8 mouse cellular contexts compared by ENCODE assay signal in the genomic region with DNA sequence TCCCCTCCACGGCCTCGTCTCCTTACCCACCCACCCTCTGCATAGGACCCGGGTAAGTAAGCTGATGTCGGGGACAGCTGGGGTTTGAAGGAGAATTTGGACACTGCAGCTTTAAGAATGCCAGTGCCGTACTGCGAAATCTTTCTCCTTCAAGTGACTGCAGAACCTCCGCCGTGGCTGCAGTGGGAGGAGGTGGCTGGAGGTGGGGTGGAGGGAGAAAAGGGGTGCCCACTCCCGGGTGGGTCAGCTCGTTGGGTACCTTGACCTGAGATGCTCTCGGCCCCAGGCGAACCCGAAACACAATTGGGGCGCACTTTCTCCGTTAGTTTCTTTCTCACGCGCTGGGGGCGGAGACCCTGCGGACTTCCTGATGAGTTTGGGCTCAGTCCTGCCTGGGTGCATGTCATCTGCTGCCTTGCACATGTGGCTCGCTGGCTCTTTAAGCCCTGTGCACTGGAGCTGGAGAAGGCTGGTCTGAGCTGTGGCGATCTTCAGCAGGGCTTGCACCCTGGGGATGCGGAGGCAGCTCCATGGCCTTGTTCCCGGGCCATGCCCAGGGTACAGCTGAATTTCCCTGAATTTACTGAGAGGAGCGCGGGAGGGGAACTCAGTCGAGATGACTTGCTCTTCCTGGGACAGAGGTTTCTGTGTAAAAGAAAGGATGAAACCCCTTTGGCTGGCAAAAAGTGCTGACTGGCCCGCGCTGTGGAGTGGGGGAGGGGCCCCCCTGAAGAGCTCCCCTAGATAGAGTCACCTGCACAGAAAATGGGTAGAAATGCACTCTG. TPM values are rescaled to one million over a fixed set of nuclear protein-coding genes. Genes with fewer than 3 reads are reported as not detected.
DNase-seq lines count a peak whose midpoint lies in the region; ATAC-seq and TF ChIP-seq lines count a peak whose summit lies in the region.

No protein-coding gene starts in this region.

- H3K4me1 ChIP-seq in heart, embryonic 12.5 days (replicated peaks) = peaks cover 39% of the 10 kb centered on the region
- H3K4me1 ChIP-seq in MEL (ENCODE audit: control insufficient read depth in 1 of 2, insufficient read depth in 2 of 2, low read length in 2 of 2) = peaks cover 2 to 11% of the 10 kb centered on the region in 2 experiments; a peak in 3 of 4 replicates
- H3K4me1 ChIP-seq in hindbrain, embryonic 14.5 days (replicated peaks; ENCODE audit: control insufficient read depth, insufficient read depth, low read length) = peaks cover 28% of the 10 kb centered on the region
- 0 out of 4 replicates have a peak, but pooled peaks cover 0 to 2% of the 10 kb centered on the region in 2 experiments for H3K4me1 ChIP-seq in liver, embryonic 14.5 days (replicated peaks; ENCODE audit: control insufficient read depth in 2 of 2, insufficient read depth in 2 of 2, low read length in 1 of 2)

- 0 out of 2 replicates have a peak, but pooled peaks have one; percentile 19 for ATAC-seq in heart, embryonic 12.5 days (ENCODE audit: insufficient number of reproducible peaks, low FRiP score)
- ATAC-seq in hindbrain, embryonic 14.5 days (ENCODE audit: low FRiP score) = 0 out of 2 replicates have a peak, but pooled peaks have one; percentile 9
- ATAC-seq in liver, embryonic 14.5 days (ENCODE audit: insufficient read depth) = no peak

- H3K9ac ChIP-seq in heart, embryonic 12.5 days = peak overlapping the region; percentile 52
- no peak overlapping the region for H3K9ac ChIP-seq in MEL (ENCODE audit: control insufficient read depth, low read depth, low read length, poor library complexity, severe bottlenecking)
- peak overlapping the region; percentile 52 for H3K9ac ChIP-seq in hindbrain, embryonic 14.5 days
- H3K9ac ChIP-seq in liver, embryonic 14.5 days (replicated peaks) = no peak overlapping the region

- peak overlapping the region; percentile 86 for H3K4me2 ChIP-seq in heart, embryonic 12.5 days
- peak overlapping the region; percentile 65 for H3K4me2 ChIP-seq in hindbrain, embryonic 14.5 days (replicated peaks)
- peak overlapping the region; percentile 59 for H3K4me2 ChIP-seq in liver, embryonic 14.5 days (ENCODE audit: low read depth)

- no peak for TF ChIP-seq POLR2A in MEL (IDR thresholded peaks at IDR 0.05; ENCODE audit: control insufficient read depth in 1 of 2, insufficient read depth in 1 of 2, low read depth in 1 of 2, low read length in 2 of 2, poor library complexity in 1 of 2)

- H3K79me2 ChIP-seq in MEL (ENCODE audit: control insufficient read depth, insufficient read depth, low read length, poor library complexity) = no peaks in the 10 kb centered on the region

- no peaks in the 10 kb centered on the region for H3K36me3 ChIP-seq in heart, embryonic 12.5 days
- peaks cover 0 to 8% of the 10 kb centered on the region in 2 experiments; a peak in 2 of 4 replicates for H3K36me3 ChIP-seq in MEL (ENCODE audit: control insufficient read depth in 1 of 2, insufficient read depth in 2 of 2, low read length in 2 of 2)
- no peaks in the 10 kb centered on the region for H3K36me3 ChIP-seq in hindbrain, embryonic 14.5 days (replicated peaks; ENCODE audit: control insufficient read depth, insufficient read depth)
- H3K36me3 ChIP-seq in liver, embryonic 14.5 days (replicated peaks; ENCODE audit: control insufficient read depth, insufficient read depth, low read depth) = no peaks in the 10 kb centered on the region

- intact Hi-C loops in heart, postnatal 25 days (cut with DNase I) = no loop called here

- TF ChIP-seq EP300 in MEL (IDR thresholded peaks at IDR 0.05; ENCODE audit: low read depth in 1 of 2, low read length in 2 of 2) = no peak
- TF ChIP-seq EP300 in liver, embryonic 14.5 days (IDR thresholded peaks at IDR 0.05; ENCODE audit: low read depth) = no peak

- H3K27me3 ChIP-seq in heart, embryonic 12.5 days (replicated peaks) = peaks cover 77% of the 10 kb centered on the region
- peaks cover 6 to 11% of the 10 kb centered on the region in 2 experiments for H3K27me3 ChIP-seq in MEL (ENCODE audit: control insufficient read depth in 1 of 2, insufficient read depth in 2 of 2, low read length in 2 of 2)
- peaks cover 81% of the 10 kb centered on the region for H3K27me3 ChIP-seq in hindbrain, embryonic 14.5 days (ENCODE audit: control insufficient read depth, insufficient read depth, low read length)
- H3K27me3 ChIP-seq in liver, embryonic 14.5 days (ENCODE audit: control insufficient read depth, insufficient read depth, low read length) = peaks cover 68% of the 10 kb centered on the region

- no peaks in the 10 kb centered on the region for H3K9me3 ChIP-seq in heart, embryonic 12.5 days (replicated peaks)
- no peaks in the 10 kb centered on the region for H3K9me3 ChIP-seq in MEL (replicated peaks; ENCODE audit: insufficient read depth, low read length)
- no peaks in the 10 kb centered on the region for H3K9me3 ChIP-seq in hindbrain, embryonic 14.5 days (ENCODE audit: control insufficient read depth, low read length)
- H3K9me3 ChIP-seq in liver, embryonic 14.5 days (ENCODE audit: control insufficient read depth, low read length) = no peaks in the 10 kb centered on the region

- no peak for TF ChIP-seq RAD21 in MEL (IDR thresholded peaks at IDR 0.05; ENCODE audit: low read depth, low read length)

- peak overlapping the region; percentile 59 for H3K4me3 ChIP-seq in heart, embryonic 12.5 days
- H3K4me3 ChIP-seq in MEL (ENCODE audit: control insufficient read depth in 1 of 2, insufficient read depth in 1 of 2, low read depth in 2 of 2, low read length in 2 of 2) = peak overlapping the region; percentile 12 to 21; a peak in 1 of 4 replicates
- H3K4me3 ChIP-seq in hindbrain, embryonic 14.5 days (replicated peaks; ENCODE audit: low read length) = peak overlapping the region; percentile 32
- H3K4me3 ChIP-seq in liver, embryonic 14.5 days (ENCODE audit: insufficient read depth in 1 of 2, low read depth in 2 of 2, low read length in 2 of 2) = peak overlapping the region; percentile 31 to 40; a peak in 3 of 4 replicates

- DNase-seq in heart, postnatal 25 days (ENCODE audit: low spot score) = no peak
- no peak for DNase-seq in MEL (ENCODE audit: low read depth, low spot score)
- peak; percentile 68 for DNase-seq in embryo, embryonic 11 days
- no peak for DNase-seq in hindbrain, embryonic 14.5 days (ENCODE audit: low spot score)
- DNase-seq in liver, embryonic 14.5 days (ENCODE audit: low read depth in 3 of 3, low spot score in 3 of 3) = no peak
- DNase-seq in retina, embryonic 14.5 days (ENCODE audit: low spot score) = peak; percentile 58
- no peak for DNase-seq in urinary bladder, adult 2 months (ENCODE audit: low spot score)

- H3K27ac ChIP-seq in heart, embryonic 12.5 days (ENCODE audit: poor library complexity, severe bottlenecking) = no peak overlapping the region
- no peak overlapping the region for H3K27ac ChIP-seq in MEL (ENCODE audit: control insufficient read depth, low read depth, low read length)
- H3K27ac ChIP-seq in hindbrain, embryonic 14.5 days = no peak overlapping the region
- no peak overlapping the region for H3K27ac ChIP-seq in liver, embryonic 14.5 days

- TF ChIP-seq CTCF in MEL (IDR thresholded peaks at IDR 0.05 in 2 of 3, conservative IDR thresholded peaks at IDR 0.05 in 1 of 3; ENCODE audit: control insufficient read depth in 1 of 3, insufficient read depth in 1 of 3, low read depth in 2 of 3, low read length in 3 of 3, poor library complexity in 1 of 3, severe bottlenecking in 1 of 3) = no peak
- TF ChIP-seq CTCF in liver, embryonic 14.5 days (IDR thresholded peaks at IDR 0.05; ENCODE audit: low read depth) = no peak

- under 1% methylated on average over 28 of the region's 28 CpGs for WGBS in heart, embryonic 12.5 days
- WGBS in hindbrain, embryonic 14.5 days = under 1% methylated on average over 28 of the region's 28 CpGs
- WGBS in liver, embryonic 14.5 days (ENCODE audit: insufficient replicate concordance) = under 1% methylated on average over 28 of the region's 28 CpGs

TF ChIP-seq in MEL, 35 proteins besides CTCF, POLR2A, EP300 and RAD21:
- TF ChIP-seq MAFK (IDR thresholded peaks at IDR 0.05; ENCODE audit: borderline replicate concordance, low read depth, low read length) = no peak
- TF ChIP-seq POLR2AphosphoS5 (IDR thresholded peaks at IDR 0.05; ENCODE audit: borderline replicate concordance, low read depth, low read length) = no peak
- TF ChIP-seq NELFE (IDR thresholded peaks at IDR 0.05; ENCODE audit: low read depth, low read length) = no peak
- TF ChIP-seq MYB (IDR thresholded peaks at IDR 0.05; ENCODE audit: low read depth, low read length) = no peak
- no peak for TF ChIP-seq TAL1 (IDR thresholded peaks at IDR 0.05; ENCODE audit: low read length)
- no peak for TF ChIP-seq CHD1 (IDR thresholded peaks at IDR 0.05; ENCODE audit: low read depth, low read length)
- TF ChIP-seq MXI1 (IDR thresholded peaks at IDR 0.05; ENCODE audit: low read depth, low read length) = no peak
- no peak for TF ChIP-seq MAX (IDR thresholded peaks at IDR 0.05; ENCODE audit: low read length)

RNA-seq across cellular contexts. Expression of a gene that starts 21.8 kb away (rescaled TPM):
- 11.4 and 12.7 TPM in 2 replicates for polyA plus RNA-seq in heart, embryonic 12.5 days (2016; fragmentation: Nextera tagmentation; extraction: Ambion mirVana)
- 10 to 100 TPM; 39.8 to 45.4 TPM for total RNA-seq in heart, postnatal 25 days (2021)
- 6.9 and 7.8 TPM in 2 replicates for total RNA-seq in MEL (2012; rRNA removed)
- polyA plus RNA-seq in MEL (2012; ENCODE audit: insufficient read depth in 1 of 2, insufficient read length in 2 of 2, low read depth in 1 of 2, low replicate concordance in 2 of 2, missing spikeins in 1 of 2) = 10 to 100 TPM in 1 of 2 experiments, not detected in 1; 10.8 TPM
- polyA plus RNA-seq in hindbrain, embryonic 14.5 days (2014; fragmentation: Nextera tagmentation; extraction: Ambion mirVana) = 3.1 and 3.2 TPM in 2 replicates
- 8.3 and 9.6 TPM in 2 replicates for polyA plus RNA-seq in liver, embryonic 14.5 days (2012; rRNA removed)
- 7.9 and 9.1 TPM in 2 replicates for polyA plus RNA-seq in liver, embryonic 14.5 days (2014; fragmentation: Nextera tagmentation; extraction: Ambion mirVana)
- 45.9 and 57.6 TPM in 2 replicates for polyA plus RNA-seq in urinary bladder, adult 2 months (2012; rRNA removed)

RNA-seq across cellular contexts. Expression of a gene that starts 56.5 kb away (rescaled TPM):
- polyA plus RNA-seq in heart, embryonic 12.5 days (2016; fragmentation: Nextera tagmentation; extraction: Ambion mirVana) = 2.1 and 2.2 TPM in 2 replicates
- 10 to 100 TPM; 34.8 to 37.8 TPM for total RNA-seq in heart, postnatal 25 days (2021)
- total RNA-seq in MEL (2012; rRNA removed) = 0.19 and 0.20 TPM in 2 replicates
- under 1 TPM in 1 of 2 experiments, not detected in 1; 0.88 TPM for polyA plus RNA-seq in MEL (2012; ENCODE audit: insufficient read depth in 1 of 2, insufficient read length in 2 of 2, low read depth in 1 of 2, low replicate concordance in 2 of 2, missing spikeins in 1 of 2)
- polyA plus RNA-seq in hindbrain, embryonic 14.5 days (2014; fragmentation: Nextera tagmentation; extraction: Ambion mirVana) = 0.33 and 0.39 TPM in 2 replicates
- 0.25 and 0.31 TPM in 2 replicates for polyA plus RNA-seq in liver, embryonic 14.5 days (2012; rRNA removed)
- 0.05 and 0.08 TPM in 2 replicates for polyA plus RNA-seq in liver, embryonic 14.5 days (2014; fragmentation: Nextera tagmentation; extraction: Ambion mirVana)
- 1.7 and 2.0 TPM in 2 replicates for polyA plus RNA-seq in urinary bladder, adult 2 months (2012; rRNA removed)

Comparison
In these comparisons a context has a peak if more than half of its experiments do, and no peak if none do; other contexts are left out.
1. H3K9ac ChIP-seq: peak in heart, embryonic 12.5 days (single experiment) and hindbrain, embryonic 14.5 days (single experiment); none in MEL (single experiment) and liver, embryonic 14.5 days (single experiment).
2. DNase-seq: peak in embryo, embryonic 11 days (single experiment) and retina, embryonic 14.5 days (single experiment); none in heart, postnatal 25 days (single experiment), MEL (single experiment), hindbrain, embryonic 14.5 days (single experiment), liver, embryonic 14.5 days (0 of 3) and urinary bladder, adult 2 months (single experiment).
3. Peak in every context shown above with its lines, with median percentiles within 50 percentile points of each other: H3K4me2 ChIP-seq and H3K4me3 ChIP-seq.